Mouse (Mus musculus): ENCODE measurements around the gene Tuba8.

DNA sequence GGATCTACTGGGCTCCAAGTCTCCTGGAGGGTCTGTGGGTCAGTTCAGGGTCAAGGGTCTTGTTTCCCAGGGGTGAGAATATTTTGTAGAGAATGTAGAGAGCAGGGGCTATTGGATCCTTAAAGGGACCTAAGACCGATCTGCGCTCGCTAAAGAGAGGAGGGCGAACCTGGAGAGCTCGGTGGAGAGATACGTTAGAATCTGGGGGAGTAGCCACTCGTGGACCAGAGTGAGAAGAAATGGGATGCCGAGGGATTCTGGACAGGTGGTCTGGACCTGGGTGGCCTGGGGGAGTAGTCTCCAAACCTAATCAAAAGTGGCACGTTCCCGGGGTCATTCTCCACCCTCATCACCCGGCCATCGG, 412 bp downstream of the Tuba8 start:
- TF ChIP-seq CTCF (IDR thresholded peaks at IDR 0.05; ENCODE audit: extremely low read depth, insufficient read depth, low read length): no peak
- TF ChIP-seq POLR2A (IDR thresholded peaks at IDR 0.05; ENCODE audit: extremely low read depth, insufficient read depth, low read length): no peak

Measured in cortical plate, adult 2 months (tissue).